Mouse (Mus musculus) hindbrain, postnatal 0 days (tissue): ENCODE measurements at regions not wholly inside any gene's neighbourhood (a gene's known extent, or its start where the extent isn't known, plus 50 kb on each side); places are given as distances from the start of the nearest gene placed in this dataset.

Source experiments
- ATAC-seq: fragments of 200-750 bp; cut with Nextera tagmentation; 2 replicates; pipeline ENCODE4 v1.8.0; 2017; ENCODE audit warnings: mild to moderate bottlenecking, moderate TSS enrichment, moderate library complexity
- DNase-seq: peaks from one replicate; pipeline ENCODE4 v3.0.0-alpha.2; 2015; ENCODE audit warnings: low spot score
- H3K27ac ChIP-seq: fragments of 300-500 bp; sonication (generic); 2 replicates; pipeline ENCODE4 v1.5.1; 2014; ENCODE audit warnings: mild to moderate bottlenecking
- H3K27me3 ChIP-seq: fragments of 300-500 bp; sonication (generic); 2 replicates; pipeline ENCODE4 v1.6.1; 2014; ENCODE audit warnings: low read length, mixed read lengths; ENCODE audit not compliant: insufficient read depth
- H3K36me3 ChIP-seq: fragments of 300-500 bp; sonication (generic); 2 replicates; pipeline ENCODE4 v1.6.1; 2014; ENCODE audit warnings: low read length, mixed read lengths; ENCODE audit not compliant: insufficient read depth
- H3K4me1 ChIP-seq: fragments of 300-500 bp; sonication (generic); 2 replicates; pipeline ENCODE4 v1.6.1; 2014; ENCODE audit warnings: antibody characterized with exemption, low read length, mixed read lengths; ENCODE audit not compliant: insufficient read depth
- H3K4me2 ChIP-seq: fragments of 300-500 bp; sonication (generic); 2 replicates; pipeline ENCODE4 v1.6.1; 2014; ENCODE audit warnings: low read depth, mild to moderate bottlenecking, low read length, moderate library complexity, mixed read lengths
- H3K4me3 ChIP-seq: fragments of 300-500 bp; sonication (generic); 2 replicates; pipeline ENCODE4 v1.5.1; 2014; ENCODE audit warnings: low read length
- H3K9ac ChIP-seq: fragments of 300-500 bp; sonication (generic); replicated peaks from 2 replicates; pipeline ENCODE4 v1.6.1; 2014; ENCODE audit warnings: mild to moderate bottlenecking, low read length, moderate library complexity, mixed read lengths
- H3K9me3 ChIP-seq: fragments of 300-500 bp; sonication (generic); 2 replicates; pipeline ENCODE4 v1.6.1; 2016; ENCODE audit warnings: low read length, mixed read lengths
- CTCF ChIP-seq: IDR thresholded peaks from 2 replicates; pipeline ENCODE4 v1.5.1; 2016; ENCODE audit warnings: antibody characterized with exemption, control low read depth, low read depth
- WGBS: fragments of 180-500 bp; shearing (Covaris S2); extraction: QIAGEN DNeasy Blood & Tissue Kit; methylation state at CpG from one replicate; pipeline ENCODE4 v1.1.7; 2014; 5-methylcytosine and 5-hydroxymethylcytosine counted together

- no peak overlapping the region for H3K4me3 ChIP-seq
- H3K4me2 ChIP-seq = no peak overlapping the region
- H3K9ac ChIP-seq = no peak overlapping the region
- H3K27me3 ChIP-seq = no peaks in the 10 kb centered on the region
- TF ChIP-seq CTCF = no peak
- H3K27ac ChIP-seq = no peak overlapping the region
- ATAC-seq = peak; percentile 74
- no peaks in the 10 kb centered on the region for H3K36me3 ChIP-seq
- DNase-seq = peak; percentile 61
- WGBS = 16% methylated on average over 9 of the region's 9 CpGs
- no peaks in the 10 kb centered on the region for H3K4me1 ChIP-seq
- no peaks in the 10 kb centered on the region for H3K9me3 ChIP-seq
These were observed 2163.8 kb upstream of the Gm7489 start for GRCm38 (mm10) chr15:51720873-51721308.

GRCm38 (mm10) chr15:51721363-51721762, 2163.3 kb upstream of the Gm7489 start:
- no peak for DNase-seq
- H3K4me1 ChIP-seq = no peaks in the 10 kb centered on the region
- no peaks in the 10 kb centered on the region for H3K27me3 ChIP-seq
- no peak overlapping the region for H3K4me2 ChIP-seq
- no peak overlapping the region for H3K4me3 ChIP-seq
- no peak for ATAC-seq
- H3K9me3 ChIP-seq = no peaks in the 10 kb centered on the region
- no peaks in the 10 kb centered on the region for H3K36me3 ChIP-seq
- 63% methylated on average over 5 of the region's 5 CpGs for WGBS
- H3K27ac ChIP-seq = no peak overlapping the region
- no peak for TF ChIP-seq CTCF
- H3K9ac ChIP-seq = no peak overlapping the region

GRCm38 (mm10) chr15:51724127-51724526, 2160.6 kb upstream of the Gm7489 start:
- no peak overlapping the region for H3K27ac ChIP-seq
- H3K4me1 ChIP-seq = no peaks in the 10 kb centered on the region
- no peak overlapping the region for H3K4me3 ChIP-seq
- H3K4me2 ChIP-seq = no peak overlapping the region
- TF ChIP-seq CTCF = peak; percentile 26; the same call in 1 of the 2 replicates
- ATAC-seq = no peak
- H3K27me3 ChIP-seq = no peaks in the 10 kb centered on the region
- H3K9me3 ChIP-seq = no peaks in the 10 kb centered on the region
- no peak for DNase-seq
- no peak overlapping the region for H3K9ac ChIP-seq
- 80% methylated on average over 7 of the region's 7 CpGs for WGBS
- no peaks in the 10 kb centered on the region for H3K36me3 ChIP-seq

- no peaks in the 10 kb centered on the region for H3K27me3 ChIP-seq
- no peak overlapping the region for H3K27ac ChIP-seq
- H3K4me2 ChIP-seq = no peak overlapping the region
- WGBS = 88% methylated on average over 3 of the region's 3 CpGs
- H3K9me3 ChIP-seq = no peaks in the 10 kb centered on the region
- ATAC-seq (no peak), DNase-seq (no peak)
- no peak overlapping the region for H3K9ac ChIP-seq
- no peak for TF ChIP-seq CTCF
- H3K4me1 ChIP-seq = no peaks in the 10 kb centered on the region
- no peaks in the 10 kb centered on the region for H3K36me3 ChIP-seq
- H3K4me3 ChIP-seq = no peak overlapping the region
These were observed 2159.2 kb upstream of the Gm7489 start for GRCm38 (mm10) chr15:51725457-51725856.

GRCm38 (mm10) chr15:51730106-51730505, 2154.6 kb upstream of the Gm7489 start:
- TF ChIP-seq CTCF = no peak

GRCm38 (mm10) chr15:51730805-51731412, 2153.8 kb upstream of the Gm7489 start:
- Histone ChIP-seq H3K27ac (no peak overlapping the region), H3K4me1 (no peaks in the 10 kb centered on the region), H3K4me3 (no peak overlapping the region), H3K27me3 (no peaks in the 10 kb centered on the region), H3K9me3 (no peaks in the 10 kb centered on the region), H3K36me3 (no peaks in the 10 kb centered on the region), H3K9ac (no peak overlapping the region), H3K4me2 (no peak overlapping the region)
- TF ChIP-seq CTCF = no peak
- WGBS = 68% methylated on average over 12 of the region's 12 CpGs
- DNase-seq (peak; percentile 40), ATAC-seq (peak; percentile 76; the same call in 1 of the 2 replicates)

More at GRCm38 (mm10) chr15:51730106-51730505, 2154.6 kb upstream of the Gm7489 start:
- no peaks in the 10 kb centered on the region for H3K9me3 ChIP-seq
- no peak overlapping the region for H3K4me3 ChIP-seq
- ATAC-seq (no peak), DNase-seq (no peak)
- WGBS = 85% methylated on average over 10 of the region's 10 CpGs
- H3K9ac ChIP-seq = no peak overlapping the region
- no peak overlapping the region for H3K27ac ChIP-seq
- no peaks in the 10 kb centered on the region for H3K36me3 ChIP-seq
- H3K4me2 ChIP-seq = no peak overlapping the region
- no peaks in the 10 kb centered on the region for H3K27me3 ChIP-seq
- H3K4me1 ChIP-seq = no peaks in the 10 kb centered on the region

- Histone ChIP-seq H3K4me3 (no peak overlapping the region), H3K4me2 (no peak overlapping the region), H3K36me3 (no peaks in the 10 kb centered on the region), H3K27me3 (no peaks in the 10 kb centered on the region), H3K9me3 (no peaks in the 10 kb centered on the region), H3K4me1 (no peaks in the 10 kb centered on the region), H3K9ac (no peak overlapping the region), H3K27ac (no peak overlapping the region)
- DNase-seq (no peak), ATAC-seq (no peak)
- no peak for TF ChIP-seq CTCF
- 100% methylated on average over 1 of the region's 1 CpGs for WGBS
These were observed 2150.5 kb upstream of the Gm7489 start for GRCm38 (mm10) chr15:51734194-51734593.
